Mouse (Mus musculus) neural tube, embryonic 15.5 days (tissue): ENCODE measurements around the gene Ift88. TPM values are rescaled to one million over a fixed set of nuclear protein-coding genes. Genes with fewer than 3 reads are reported as not detected.
A peak's percentile ranks its signal among the peaks of the same experiment; 100 is the strongest.

Source experiments
- ATAC-seq: fragments of 200-750 bp; cut with Nextera tagmentation; 2 replicates; pipeline ENCODE4 v1.8.0; 2017; ENCODE audit warnings: mild to moderate bottlenecking, moderate TSS enrichment, moderate library complexity; ENCODE audit not compliant: low FRiP score
- H3K27ac ChIP-seq: fragments of 300-500 bp; sonication (generic); replicated peaks from 2 replicates; pipeline ENCODE4 v1.5.1; 2015; ENCODE audit warnings: mild to moderate bottlenecking, inconsistent platforms
- H3K27me3 ChIP-seq: fragments of 300-500 bp; sonication (generic); replicated peaks from 2 replicates; pipeline ENCODE4 v1.6.1; 2015; ENCODE audit warnings: inconsistent platforms
- H3K36me3 ChIP-seq: fragments of 300-500 bp; sonication (generic); 2 replicates; pipeline ENCODE4 v1.6.1; 2015; ENCODE audit warnings: inconsistent platforms
- H3K4me1 ChIP-seq: fragments of 300-500 bp; sonication (generic); 2 replicates; pipeline ENCODE4 v1.6.1; 2015; ENCODE audit warnings: inconsistent platforms
- H3K4me2 ChIP-seq: fragments of 300-500 bp; sonication (generic); 2 replicates; pipeline ENCODE4 v1.6.1; 2015; ENCODE audit warnings: inconsistent platforms, mild to moderate bottlenecking, moderate library complexity
- H3K4me3 ChIP-seq: fragments of 300-500 bp; sonication (generic); replicated peaks from 2 replicates; pipeline ENCODE4 v1.5.1; 2015; ENCODE audit warnings: mild to moderate bottlenecking, inconsistent platforms
- H3K9ac ChIP-seq: fragments of 300-500 bp; sonication (generic); replicated peaks from 2 replicates; pipeline ENCODE4 v1.6.1; 2015; ENCODE audit warnings: mild to moderate bottlenecking, inconsistent platforms
- H3K9me3 ChIP-seq: fragments of 300-500 bp; sonication (generic); replicated peaks from 2 replicates; pipeline ENCODE4 v1.6.1; 2016; ENCODE audit warnings: inconsistent platforms
- WGBS: fragments of 180-500 bp; shearing (Covaris S2); methylation state at CpG from one replicate; pipeline ENCODE4 v1.1.7; 2015; ENCODE audit warnings: mixed read lengths; 5-methylcytosine and 5-hydroxymethylcytosine counted together
- polyA plus RNA-seq: library from polyadenylated mRNA; unstranded; fragments of >200 nt; fragmentation: Nextera tagmentation; extraction: Ambion mirVana; gene quantifications from 2 replicates; pipeline ENCODE4 v1.2.1, GENCODE M21; 2015

Ift88 gene
- 14.6 and 18.3 TPM in 2 replicates for polyA plus RNA-seq

- Histone ChIP-seq H3K36me3 (no peaks in the 10 kb centered on the region), H3K4me1 (peaks cover 12% of the 10 kb centered on the region), H3K9me3 (no peaks in the 10 kb centered on the region), H3K27me3 (no peaks in the 10 kb centered on the region), H3K27ac (peak within 1 kb of the TSS; percentile 83), H3K4me2 (peak within 1 kb of the TSS; percentile 71), H3K9ac (peak within 1 kb of the TSS; percentile 90), H3K4me3 (peak within 1 kb of the TSS; percentile 100)
- ATAC-seq, result peak; percentile 99
- 3% methylated on average over 42 of the region's 42 CpGs for WGBS
Measured at GRCm38 (mm10) chr14:57423432-57424211, at the start of gene Ift88. Ift88 (plus strand) TSS chr14:57424062.

GRCm38 (mm10) chr14:57375205-57375604 lies 48.7 kb upstream of the Ift88 start:
- Histone ChIP-seq H3K9ac (no peak overlapping the region), H3K27me3 (no peaks in the 10 kb centered on the region), H3K9me3 (no peaks in the 10 kb centered on the region), H3K27ac (no peak overlapping the region), H3K4me3 (no peak overlapping the region), H3K36me3 (no peaks in the 10 kb centered on the region), H3K4me2 (no peak overlapping the region), H3K4me1 (no peaks in the 10 kb centered on the region)
- ATAC-seq, result no peak
- WGBS, result 82% methylated on average over 9 of the region's 9 CpGs

- H3K4me2 ChIP-seq, result no peak overlapping the region
- 88% methylated on average over 8 of the region's 8 CpGs for WGBS
- no peak overlapping the region for H3K4me3 ChIP-seq
- H3K9me3 ChIP-seq, result no peaks in the 10 kb centered on the region
- ATAC-seq, result no peak
- no peak overlapping the region for H3K27ac ChIP-seq
- H3K36me3 ChIP-seq, result no peaks in the 10 kb centered on the region
- no peaks in the 10 kb centered on the region for H3K27me3 ChIP-seq
- no peaks in the 10 kb centered on the region for H3K4me1 ChIP-seq
- H3K9ac ChIP-seq, result no peak overlapping the region
Measured at GRCm38 (mm10) chr14:57376016-57376415, 47.8 kb upstream of the Ift88 start.

GRCm38 (mm10) chr14:57376956-57377355 lies 46.9 kb upstream of the Ift88 start:
- H3K9ac ChIP-seq, result no peak overlapping the region
- H3K36me3 ChIP-seq, result no peaks in the 10 kb centered on the region
- no peak overlapping the region for H3K4me2 ChIP-seq
- H3K4me1 ChIP-seq, result no peaks in the 10 kb centered on the region
- no peak overlapping the region for H3K27ac ChIP-seq
- no peaks in the 10 kb centered on the region for H3K9me3 ChIP-seq
- no peaks in the 10 kb centered on the region for H3K27me3 ChIP-seq
- ATAC-seq, result no peak
- no peak overlapping the region for H3K4me3 ChIP-seq
- 81% methylated on average over 9 of the region's 9 CpGs for WGBS

GRCm38 (mm10) chr14:57377531-57377930 lies 46.3 kb upstream of the Ift88 start:
- no peak overlapping the region for H3K4me2 ChIP-seq
- H3K9ac ChIP-seq, result no peak overlapping the region
- no peaks in the 10 kb centered on the region for H3K36me3 ChIP-seq
- H3K4me3 ChIP-seq, result no peak overlapping the region
- 92% methylated on average over 5 of the region's 5 CpGs for WGBS
- ATAC-seq, result no peak
- no peaks in the 10 kb centered on the region for H3K9me3 ChIP-seq
- H3K27ac ChIP-seq, result no peak overlapping the region
- no peaks in the 10 kb centered on the region for H3K4me1 ChIP-seq
- H3K27me3 ChIP-seq, result no peaks in the 10 kb centered on the region

- H3K9me3 ChIP-seq, result no peaks in the 10 kb centered on the region
- WGBS, result 84% methylated on average over 5 of the region's 5 CpGs
- H3K36me3 ChIP-seq, result no peaks in the 10 kb centered on the region
- ATAC-seq, result no peak
- H3K9ac ChIP-seq, result no peak overlapping the region
- no peaks in the 10 kb centered on the region for H3K4me1 ChIP-seq
- H3K27ac ChIP-seq, result no peak overlapping the region
- H3K4me2 ChIP-seq, result no peak overlapping the region
- H3K4me3 ChIP-seq, result no peak overlapping the region
- no peaks in the 10 kb centered on the region for H3K27me3 ChIP-seq
Measured at GRCm38 (mm10) chr14:57385667-57386066, 38.2 kb upstream of the Ift88 start.

GRCm38 (mm10) chr14:57386758-57387561 lies 36.9 kb upstream of the Ift88 start:
- Histone ChIP-seq H3K36me3 (no peaks in the 10 kb centered on the region), H3K9ac (no peak overlapping the region), H3K4me2 (no peak overlapping the region), H3K27me3 (no peaks in the 10 kb centered on the region), H3K27ac (no peak overlapping the region), H3K4me1 (no peaks in the 10 kb centered on the region), H3K9me3 (no peaks in the 10 kb centered on the region), H3K4me3 (no peak overlapping the region)
- ATAC-seq, result no peak
- 77% methylated on average over 14 of the region's 14 CpGs for WGBS

GRCm38 (mm10) chr14:57391621-57392020 lies 32.2 kb upstream of the Ift88 start:
- no peaks in the 10 kb centered on the region for H3K27me3 ChIP-seq
- H3K4me2 ChIP-seq, result no peak overlapping the region
- no peaks in the 10 kb centered on the region for H3K36me3 ChIP-seq
- H3K9me3 ChIP-seq, result no peaks in the 10 kb centered on the region
- WGBS, result 78% methylated on average over 4 of the region's 4 CpGs
- ATAC-seq, result no peak
- H3K9ac ChIP-seq, result no peak overlapping the region
- H3K27ac ChIP-seq, result no peak overlapping the region
- H3K4me3 ChIP-seq, result no peak overlapping the region
- H3K4me1 ChIP-seq, result no peaks in the 10 kb centered on the region

- WGBS, result 76% methylated on average over 5 of the region's 5 CpGs
- Histone ChIP-seq H3K4me2 (no peak overlapping the region), H3K27me3 (0 out of 2 replicates have a peak, but pooled peaks cover 4% of the 10 kb centered on the region), H3K27ac (no peak overlapping the region), H3K9ac (no peak overlapping the region), H3K36me3 (no peaks in the 10 kb centered on the region), H3K4me3 (no peak overlapping the region), H3K4me1 (no peaks in the 10 kb centered on the region), H3K9me3 (no peaks in the 10 kb centered on the region)
- no peak for ATAC-seq
Measured at GRCm38 (mm10) chr14:57392278-57392677, 31.6 kb upstream of the Ift88 start.

- Histone ChIP-seq H3K27me3 (peaks cover 9% of the 10 kb centered on the region; the same call in 1 of the 2 replicates), H3K9me3 (no peaks in the 10 kb centered on the region), H3K9ac (no peak overlapping the region), H3K36me3 (no peaks in the 10 kb centered on the region), H3K4me1 (peaks cover 5% of the 10 kb centered on the region), H3K27ac (no peak overlapping the region), H3K4me3 (no peak overlapping the region), H3K4me2 (no peak overlapping the region)
- WGBS, result 82% methylated on average over 2 of the region's 2 CpGs
- ATAC-seq, result no peak
Measured at GRCm38 (mm10) chr14:57395470-57395869, 28.4 kb upstream of the Ift88 start.

GRCm38 (mm10) chr14:57397221-57397620 lies 26.6 kb upstream of the Ift88 start:
- WGBS, result 89% methylated on average over 5 of the region's 5 CpGs
- H3K27me3 ChIP-seq, result peaks cover 9% of the 10 kb centered on the region; the same call in 1 of the 2 replicates
- no peak overlapping the region for H3K4me2 ChIP-seq
- no peak overlapping the region for H3K27ac ChIP-seq
- no peak for ATAC-seq
- no peaks in the 10 kb centered on the region for H3K9me3 ChIP-seq
- H3K9ac ChIP-seq, result no peak overlapping the region
- no peaks in the 10 kb centered on the region for H3K36me3 ChIP-seq
- H3K4me1 ChIP-seq, result peaks cover 5% of the 10 kb centered on the region
- no peak overlapping the region for H3K4me3 ChIP-seq
